Mouse (Mus musculus) brain, embryonic 14.5 days (tissue): ENCODE data around the gene Gprasp1. TPM values are rescaled to one million over a fixed set of nuclear protein-coding genes. Genes with fewer than 3 reads are reported as not detected.
A peak's percentile ranks its signal among the peaks of the same experiment; 100 is the strongest.
"Not testable (repeated sequence)": the region's sequence is repeated elsewhere in the genome, so short reads cannot be mapped to it uniquely, and the experiment has no call there.

Source experiments
- DNase-seq: peaks from one replicate; pipeline ENCODE4 v3.0.0-alpha.2; 2011; ENCODE audit warnings: low read depth
- CTCF ChIP-seq: fragments of 200-500 bp; IDR thresholded peaks from 2 replicates; pipeline ENCODE4 v1.5.1; 2012; ENCODE audit warnings: inconsistent platforms, mild to moderate bottlenecking, moderate library complexity, borderline replicate concordance; ENCODE audit not compliant: insufficient read depth, insufficient read length; ENCODE audit errors: extremely low read depth
- POLR2A ChIP-seq: fragments of 200-500 bp; IDR thresholded peaks from 2 replicates; pipeline ENCODE4 v1.6.1; 2012; ENCODE audit warnings: mild to moderate bottlenecking, inconsistent platforms, borderline replicate concordance; ENCODE audit not compliant: poor library complexity, insufficient read depth, insufficient read length, severe bottlenecking; ENCODE audit errors: extremely low read depth
- polyA plus RNA-seq: library from polyadenylated mRNA; depleted of rRNA; stranded (reverse); fragments of >200 nt; gene quantifications from 2 replicates; pipeline ENCODE4 v1.2.3, GENCODE M21; 2012

Gene Gprasp1
- polyA plus RNA-seq, 1 experiment, result 194 TPM

DNA sequence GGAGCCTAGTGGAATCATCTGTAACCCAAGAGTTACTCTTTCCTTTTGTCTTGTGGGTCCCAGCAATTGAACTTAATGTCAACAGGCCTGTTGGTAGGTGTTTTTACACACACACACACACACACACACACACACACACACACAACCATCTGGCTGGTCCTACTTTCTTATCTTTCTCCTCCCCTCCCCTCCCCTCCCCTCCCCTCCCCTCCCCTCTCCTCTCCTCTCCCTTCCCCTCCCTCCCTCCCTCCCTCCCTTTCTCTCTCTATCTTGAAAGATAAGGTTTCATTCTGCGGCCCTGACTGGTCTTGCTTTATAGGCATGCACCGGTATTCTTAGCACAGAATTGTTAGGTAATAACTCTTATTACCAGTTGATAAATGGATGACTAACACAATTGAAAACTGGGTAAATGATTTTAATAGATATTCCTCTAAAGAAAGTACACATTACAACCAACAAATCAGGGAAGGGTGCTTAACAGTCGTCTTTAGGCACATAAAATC lies 25.6 kb downstream of the Gprasp1 start:
- TF ChIP-seq CTCF, result no peak
- TF ChIP-seq POLR2A, result no peak
- no peak for DNase-seq

DNA sequence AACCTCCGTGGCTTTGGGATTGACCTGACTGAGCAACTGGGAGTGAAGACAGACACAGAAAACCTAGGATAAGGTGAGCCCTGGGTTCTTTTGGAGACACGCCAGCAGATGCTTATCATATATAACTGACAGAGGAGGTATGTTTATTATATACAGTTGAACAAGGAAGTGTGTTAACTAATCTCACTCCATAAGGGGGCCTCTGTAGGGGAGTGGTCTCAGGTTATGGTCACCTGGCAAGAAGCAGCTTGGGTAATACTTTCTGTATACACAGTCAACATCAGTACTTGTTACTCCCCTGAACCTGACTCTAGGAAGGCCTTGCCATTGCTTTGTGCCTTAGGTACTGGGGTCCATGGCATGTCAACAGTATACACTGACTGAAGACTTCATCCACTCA lies 26.0 kb downstream of the Gprasp1 start:
- TF ChIP-seq CTCF (no peak), POLR2A (no peak)

DNA sequence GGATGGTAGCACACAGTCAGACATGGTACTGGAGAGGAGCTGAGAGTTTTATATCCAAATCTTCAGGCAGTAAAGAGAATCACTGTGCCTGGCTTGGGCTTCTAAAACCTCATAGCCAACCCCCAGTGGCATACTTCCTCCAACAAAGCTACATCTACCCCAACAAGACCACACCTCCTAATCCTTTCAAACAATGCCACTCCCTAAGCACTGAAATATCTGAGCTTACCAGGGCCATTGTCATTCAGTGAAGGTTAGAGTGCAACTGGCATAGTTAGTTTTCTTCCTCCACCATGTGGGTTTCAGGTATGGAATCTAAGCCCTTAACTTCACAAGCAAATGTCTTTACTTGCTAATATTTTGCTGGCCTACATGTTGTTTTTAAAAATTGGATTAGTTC lies 49.0 kb downstream of the Gprasp1 start:
- DNase-seq, result no peak

More for the DNA sequence above, 26.0 kb downstream of the Gprasp1 start:
- no peak for DNase-seq

GRCm38 (mm10) chrX:135792326-135792725 lies 49.8 kb downstream of the Gprasp1 start:
- peak; percentile 46 for DNase-seq
- TF ChIP-seq POLR2A, result no peak
- no peak for TF ChIP-seq CTCF

More for the DNA sequence above, 49.0 kb downstream of the Gprasp1 start:
- TF ChIP-seq CTCF, result no peak
- no peak for TF ChIP-seq POLR2A

DNA sequence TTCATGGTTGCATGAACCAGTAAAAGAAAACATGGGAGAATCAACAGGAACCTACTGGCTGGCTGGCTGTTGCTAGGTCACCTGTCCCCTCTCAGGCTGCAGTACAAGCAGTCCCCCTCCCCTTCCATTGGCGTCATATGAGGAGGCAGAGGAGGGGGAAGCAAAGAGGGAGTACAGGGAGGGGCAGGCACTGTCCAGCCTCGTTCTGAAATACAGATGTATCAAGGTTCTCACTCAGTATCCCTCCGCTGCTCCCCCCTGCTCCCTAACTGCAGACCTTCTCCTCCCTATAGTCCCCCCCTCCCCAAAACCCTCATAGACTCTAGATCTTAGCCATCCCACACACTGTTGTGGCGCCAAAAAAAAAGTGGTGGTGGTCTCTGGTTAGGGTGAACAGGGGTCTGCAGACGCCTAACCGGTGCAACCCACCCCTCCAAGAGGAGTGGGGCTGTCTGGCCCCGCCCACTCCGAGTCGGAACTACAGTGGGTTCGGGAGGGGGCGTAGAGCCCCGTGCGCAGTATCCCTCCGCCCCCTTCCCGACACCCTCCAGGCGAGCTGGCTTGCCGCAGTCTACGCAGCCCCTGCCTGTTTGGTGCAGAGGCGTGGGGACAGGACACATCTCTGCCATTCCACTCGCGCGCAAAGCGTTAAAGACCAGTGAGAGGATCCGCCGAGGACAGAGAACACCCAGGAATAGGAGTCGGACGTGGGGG lies 53.2 kb downstream of the Gprasp1 start:
- peak; percentile 94 for DNase-seq
- 0 out of 2 replicates have a peak, but pooled peaks have one; percentile 9 for TF ChIP-seq POLR2A

DNA sequence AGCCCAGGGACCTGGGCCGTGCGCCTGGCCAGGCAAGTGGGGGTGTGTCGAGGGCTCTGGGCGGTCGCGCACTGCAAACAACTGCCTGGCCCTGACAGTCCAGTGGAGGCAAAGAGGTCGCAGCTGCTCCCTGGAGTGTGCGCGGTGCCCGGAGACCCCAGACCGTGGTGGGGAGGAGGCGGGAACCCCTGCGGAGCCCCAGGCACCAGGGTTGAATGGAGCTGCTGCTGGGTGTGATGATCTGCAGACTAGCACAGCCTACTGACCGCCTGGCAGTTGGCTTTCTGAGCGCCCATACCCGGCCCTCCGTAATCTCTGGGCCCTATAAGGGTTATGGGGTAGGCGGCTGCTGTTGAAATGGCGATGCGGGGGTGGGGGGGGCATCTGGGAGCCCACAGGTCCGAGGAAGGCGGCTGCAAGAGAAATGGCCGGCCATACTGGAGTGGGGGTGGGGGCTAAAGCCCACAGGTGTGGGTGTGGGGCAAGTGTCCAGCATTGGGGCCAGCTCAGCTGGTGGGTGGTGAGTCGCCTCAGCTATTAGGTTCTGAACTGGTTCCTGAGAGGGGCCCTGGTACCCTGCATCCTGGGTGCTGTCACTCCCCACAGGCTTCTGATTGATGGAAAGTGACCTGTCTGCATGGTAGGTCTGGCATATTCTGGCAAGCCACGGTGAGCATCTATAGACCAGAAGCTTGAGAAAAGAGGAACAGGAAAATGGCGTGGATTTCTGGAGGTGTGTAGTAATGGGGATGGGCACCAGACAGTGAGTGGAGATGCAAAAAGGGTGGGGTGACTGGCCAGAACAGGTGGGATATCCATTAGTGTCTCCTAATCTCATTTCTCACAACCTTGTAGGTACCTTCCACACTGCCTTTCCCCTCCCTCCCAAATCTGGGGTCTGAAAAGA lies 54.0 kb downstream of the Gprasp1 start:
- DNase-seq, result peak; percentile 19
- TF ChIP-seq POLR2A, result 0 out of 2 replicates have a peak, but pooled peaks have one; percentile 1

- DNase-seq, result peak; percentile 86
- peak; percentile 46; the same call in 1 of the 2 replicates for TF ChIP-seq CTCF
Observed at GRCm38 (mm10) chrX:135797212-135797644, 54.7 kb downstream of the Gprasp1 start, which contains the start of gene Bhlhb9. TSS of gene Bhlhb9 (plus strand) at chrX:135797594.

DNA sequence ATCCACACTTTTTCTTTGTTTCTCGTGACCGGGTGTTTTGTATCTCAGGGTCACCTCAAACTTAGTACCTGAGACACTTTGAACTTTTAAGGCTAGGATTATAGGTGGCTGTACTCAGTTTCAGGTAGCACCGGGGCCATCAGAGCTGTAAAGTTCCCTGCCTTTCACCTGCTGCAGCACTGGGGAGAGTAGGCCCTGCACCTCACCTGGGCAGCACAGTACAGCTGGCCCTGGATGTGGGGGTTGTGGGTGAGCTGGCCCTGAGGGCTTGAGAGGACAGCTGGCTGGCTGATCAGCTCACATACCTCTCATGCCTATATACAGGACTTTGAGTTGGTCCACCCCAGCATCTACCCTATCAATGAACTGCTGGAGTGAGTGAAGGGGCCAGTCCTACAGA lies 61.6 kb downstream of the Gprasp1 start:
- TF ChIP-seq POLR2A, result no peak

GRCm38 (mm10) chrX:135805780-135806179 lies 63.2 kb downstream of the Gprasp1 start:
- TF ChIP-seq CTCF (peak; percentile 54; the same call in 1 of the 2 replicates), POLR2A (no peak)
- peak; percentile 59 for DNase-seq

More for the DNA sequence above, 61.6 kb downstream of the Gprasp1 start:
- no peak for DNase-seq

- not testable (repeated sequence) for DNase-seq
Observed at GRCm38 (mm10) chrX:135835896-135836295, 93.4 kb downstream of the Gprasp1 start.

GRCm38 (mm10) chrX:135837896-135838295 lies 95.4 kb downstream of the Gprasp1 start:
- peak; percentile 12 for DNase-seq
- no peak for TF ChIP-seq CTCF
- no peak for TF ChIP-seq POLR2A

DNA sequence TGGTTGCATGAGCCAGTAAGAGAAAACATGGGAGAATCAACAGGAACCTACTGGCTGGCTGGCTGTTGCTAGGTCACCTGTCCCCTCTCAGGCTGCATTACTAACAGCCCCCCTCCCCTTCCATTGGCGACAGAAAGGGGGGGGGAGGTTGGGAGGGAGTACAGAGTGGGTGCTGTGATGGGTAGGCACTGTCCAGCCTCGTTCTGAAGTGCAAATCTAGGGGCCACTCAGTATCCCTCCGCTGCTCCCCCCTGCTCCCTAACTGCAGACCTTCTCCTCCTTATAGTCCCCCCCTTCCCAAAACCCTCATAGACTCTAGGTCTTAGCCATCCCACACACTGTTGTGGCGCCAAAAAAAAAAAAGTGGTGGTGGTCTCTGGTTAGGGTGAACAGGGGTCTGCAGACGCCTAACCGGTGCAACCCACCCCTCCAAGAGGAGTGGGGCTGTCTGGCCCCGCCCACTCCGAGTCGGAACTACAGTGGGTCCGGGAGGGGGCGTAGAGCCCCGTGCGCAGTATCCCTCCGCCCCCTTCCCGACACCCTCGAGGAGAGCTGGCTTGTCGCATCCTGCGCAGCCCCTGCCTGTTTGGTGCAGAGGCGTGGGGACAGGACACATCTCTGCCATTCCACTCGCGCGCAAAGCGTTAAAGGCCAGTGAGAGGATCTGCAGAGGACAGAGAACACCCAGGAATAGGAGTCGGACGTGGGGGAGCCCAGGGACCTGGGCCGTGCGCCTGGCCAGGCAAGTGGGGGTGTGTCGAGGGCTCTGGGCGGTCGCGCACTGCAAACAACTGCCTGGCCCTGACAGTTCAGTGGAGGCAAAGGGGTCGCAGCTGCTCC lies 96.2 kb downstream of the Gprasp1 start, which contains the start of gene Gprasp2:
TSS of gene Gprasp2 (plus strand) at position 514 of the 840 bp plus-strand sequence.
- DNase-seq, result peak; percentile 83
